Comparison of ENCODE assay signal across 11 mouse cellular contexts in genomic region chr3:89330948-89331347, GRCm38 (mm10). TPM values are rescaled to one million over a fixed set of nuclear protein-coding genes. Genes with fewer than 3 reads are reported as not detected.
A peak's percentile ranks its signal among the peaks of the same experiment; 100 is the strongest.
DNase-seq lines count a peak whose midpoint lies in the region; ATAC-seq and TF ChIP-seq lines count a peak whose summit lies in the region.
"Had no signal": no experiment of that assay in that cellular context is flagged by ENCODE, and none has a peak within 500 bp of the region (broad histone marks: within the 10 kb centered on the region; RNA-seq: fewer than 3 reads in every experiment).

No protein-coding gene starts in this region.

- peaks cover 28% of the 10 kb centered on the region for H3K36me3 ChIP-seq in heart, embryonic 10.5 days
- peaks cover 26% of the 10 kb centered on the region for H3K36me3 ChIP-seq in E14TG2a.4 (ENCODE audit: insufficient read depth, low read length)
- H3K36me3 ChIP-seq in limb, embryonic 15.5 days = peaks cover 25% of the 10 kb centered on the region
- H3K36me3 ChIP-seq in liver, postnatal 0 days (replicated peaks; ENCODE audit: insufficient read depth, low read length) = no peaks in the 10 kb centered on the region

- H3K9ac ChIP-seq in limb, embryonic 15.5 days = no peak overlapping the region
- H3K9ac ChIP-seq in liver, postnatal 0 days (replicated peaks) = no peak overlapping the region
- H3K9ac ChIP-seq: limb, embryonic 12.5 days had no signal

- H3K4me3 ChIP-seq in heart, embryonic 10.5 days = 0 out of 2 replicates have a peak overlapping the region, but pooled peaks have one; percentile 12
- 0 out of 2 replicates have a peak overlapping the region, but pooled peaks have one; percentile 61 for H3K4me3 ChIP-seq in E14TG2a.4 (replicated peaks; ENCODE audit: low read length)
- H3K4me3 ChIP-seq in limb, embryonic 15.5 days = no peak overlapping the region
- H3K4me3 ChIP-seq in liver, postnatal 0 days (ENCODE audit: low read depth, low read length) = no peak overlapping the region
- H3K4me3 ChIP-seq: limb, embryonic 12.5 days had no signal

- no peak for ATAC-seq in limb, embryonic 15.5 days (ENCODE audit: insufficient number of reproducible peaks, low FRiP score, low TSS enrichment, low read depth)
- no peak for ATAC-seq in liver, postnatal 0 days
- ATAC-seq: CD4-positive, CD25-positive, alpha-beta regulatory T cell, adult 4 months had no signal

- 16% methylated on average over 10 of the region's 10 CpGs for WGBS in heart, embryonic 10.5 days
- WGBS in limb, embryonic 15.5 days = 35% methylated on average over 10 of the region's 10 CpGs
- WGBS in liver, postnatal 0 days (ENCODE audit: insufficient replicate concordance) = 26% methylated on average over 10 of the region's 10 CpGs

- H3K27me3 ChIP-seq in heart, embryonic 10.5 days (ENCODE audit: insufficient read depth, poor library complexity, severe bottlenecking) = peaks cover 42% of the 10 kb centered on the region
- peaks cover 20% of the 10 kb centered on the region for H3K27me3 ChIP-seq in E14TG2a.4 (ENCODE audit: insufficient read depth, low read length)
- H3K27me3 ChIP-seq in limb, embryonic 15.5 days = no peaks in the 10 kb centered on the region
- peaks cover 20% of the 10 kb centered on the region for H3K27me3 ChIP-seq in liver, postnatal 0 days (ENCODE audit: insufficient read depth, low read length)
- H3K27me3 ChIP-seq: limb, embryonic 12.5 days had no signal

- H3K4me1 ChIP-seq in heart, embryonic 10.5 days = peaks cover 52% of the 10 kb centered on the region
- H3K4me1 ChIP-seq in E14TG2a.4 (replicated peaks; ENCODE audit: low read depth, low read length) = peaks cover 97% of the 10 kb centered on the region
- peaks cover 42% of the 10 kb centered on the region for H3K4me1 ChIP-seq in limb, embryonic 15.5 days
- H3K4me1 ChIP-seq in liver, postnatal 0 days (ENCODE audit: insufficient read depth) = no peaks in the 10 kb centered on the region

- no peaks in the 10 kb centered on the region for H3K9me3 ChIP-seq in heart, embryonic 10.5 days
- H3K9me3 ChIP-seq in E14TG2a.4 (ENCODE audit: low read length) = no peaks in the 10 kb centered on the region
- H3K9me3 ChIP-seq in limb, embryonic 15.5 days = no peaks in the 10 kb centered on the region
- H3K9me3 ChIP-seq in liver, postnatal 0 days (ENCODE audit: low read length) = no peaks in the 10 kb centered on the region
- H3K9me3 ChIP-seq: limb, embryonic 12.5 days had no signal

- no peak overlapping the region for H3K4me2 ChIP-seq in limb, embryonic 15.5 days
- no peak overlapping the region for H3K4me2 ChIP-seq in liver, postnatal 0 days (ENCODE audit: low read depth, low read length)
- H3K4me2 ChIP-seq: limb, embryonic 12.5 days had no signal

- TF ChIP-seq EP300 in liver, postnatal 0 days (IDR thresholded peaks at IDR 0.05; ENCODE audit: low read depth) = no peak

- TF ChIP-seq CTCF in E14TG2a.4 (conservative IDR thresholded peaks at IDR 0.05; ENCODE audit: low read length) = no peak
- no peak for TF ChIP-seq CTCF in liver, postnatal 0 days (IDR thresholded peaks at IDR 0.05; ENCODE audit: low read depth)

- H3K27ac ChIP-seq in heart, embryonic 10.5 days = no peak overlapping the region
- 0 out of 2 replicates have a peak overlapping the region, but pooled peaks have one; percentile 57 for H3K27ac ChIP-seq in limb, embryonic 15.5 days
- no peak overlapping the region for H3K27ac ChIP-seq in liver, postnatal 0 days (ENCODE audit: low read depth)

- DNase-seq in heart, embryonic 10.5 days (ENCODE audit: low spot score) = peak; percentile 88
- DNase-seq in heart, adult 11 months = no peak
- DNase-seq in embryo, embryonic 10.5 days (ENCODE audit: low spot score) = peak; percentile 75
- no peak for DNase-seq in urinary bladder, adult 18-20 months (ENCODE audit: low spot score in 2 of 2)
- no peak for DNase-seq in spleen, postnatal 10 days (ENCODE audit: low spot score in 2 of 2)
- no peak for DNase-seq in liver, postnatal 0 days
- DNase-seq: gastrocnemius, postnatal 36 days had no signal

RNA-seq across cellular contexts. Expression of gene Efna4, which starts 6.9 kb away (rescaled TPM):
- 10.6 and 19.3 TPM in 2 replicates for polyA plus RNA-seq in heart, embryonic 10.5 days (2016; fragmentation: Nextera tagmentation; extraction: Ambion mirVana)
- 30.4 and 34.4 TPM in 2 replicates for polyA plus RNA-seq in limb, embryonic 15.5 days (2015; fragmentation: Nextera tagmentation; extraction: Ambion mirVana)
- 0.36 and 0.56 TPM in 2 replicates for polyA plus RNA-seq in liver, postnatal 0 days (2015; fragmentation: Nextera tagmentation; extraction: Ambion mirVana)
- polyA plus RNA-seq: CD4-positive, CD25-positive, alpha-beta regulatory T cell, adult 4 months had no signal

RNA-seq across cellular contexts. Expression of gene Efna3, which starts 8.2 kb away (rescaled TPM):
- 0.71 and 2.5 TPM in 2 replicates for polyA plus RNA-seq in heart, embryonic 10.5 days (2016; fragmentation: Nextera tagmentation; extraction: Ambion mirVana)
- polyA plus RNA-seq in limb, embryonic 15.5 days (2015; fragmentation: Nextera tagmentation; extraction: Ambion mirVana) = 57.9 and 59.2 TPM in 2 replicates
- polyA plus RNA-seq in liver, postnatal 0 days (2015; fragmentation: Nextera tagmentation; extraction: Ambion mirVana) = not detected in 2 replicates
- polyA plus RNA-seq: CD4-positive, CD25-positive, alpha-beta regulatory T cell, adult 4 months had no signal

RNA-seq across cellular contexts. Expression of gene Adam15, which starts 18.8 kb away (rescaled TPM):
- polyA plus RNA-seq in heart, embryonic 10.5 days (2016; fragmentation: Nextera tagmentation; extraction: Ambion mirVana) = 41.9 and 49.0 TPM in 2 replicates
- 94.4 and 106 TPM in 2 replicates for polyA plus RNA-seq in limb, embryonic 15.5 days (2015; fragmentation: Nextera tagmentation; extraction: Ambion mirVana)
- polyA plus RNA-seq in liver, postnatal 0 days (2015; fragmentation: Nextera tagmentation; extraction: Ambion mirVana) = 9.1 and 9.2 TPM in 2 replicates

RNA-seq across cellular contexts. Expression of gene Dcst2, which starts 30.8 kb away (rescaled TPM):
- polyA plus RNA-seq in heart, embryonic 10.5 days (2016; fragmentation: Nextera tagmentation; extraction: Ambion mirVana) = 0.05 TPM in 1 of 2 replicates, not detected in the other
- 0.20 and 0.23 TPM in 2 replicates for polyA plus RNA-seq in limb, embryonic 15.5 days (2015; fragmentation: Nextera tagmentation; extraction: Ambion mirVana)
- polyA plus RNA-seq in liver, postnatal 0 days (2015; fragmentation: Nextera tagmentation; extraction: Ambion mirVana) = 0.05 TPM in 1 of 2 replicates, not detected in the other

RNA-seq across cellular contexts. Expression of gene Dcst1, which starts 34.1 kb away (rescaled TPM):
- polyA plus RNA-seq in heart, embryonic 10.5 days (2016; fragmentation: Nextera tagmentation; extraction: Ambion mirVana) = 0.10 and 0.11 TPM in 2 replicates
- 0.52 and 0.76 TPM in 2 replicates for polyA plus RNA-seq in limb, embryonic 15.5 days (2015; fragmentation: Nextera tagmentation; extraction: Ambion mirVana)
- 0.13 and 0.15 TPM in 2 replicates for polyA plus RNA-seq in liver, postnatal 0 days (2015; fragmentation: Nextera tagmentation; extraction: Ambion mirVana)

Comparison
In these comparisons a context has a peak if more than half of its experiments do, and no peak if none do; other contexts are left out.
1. DNase-seq: peak in heart, embryonic 10.5 days (single experiment) and embryo, embryonic 10.5 days (single experiment); none in heart, adult 11 months (single experiment), urinary bladder, adult 18-20 months (0 of 2), spleen, postnatal 10 days (0 of 2) and liver, postnatal 0 days (single experiment).
2. H3K4me3 ChIP-seq: peak in heart, embryonic 10.5 days (single experiment) and E14TG2a.4 (single experiment); none in limb, embryonic 15.5 days (single experiment) and liver, postnatal 0 days (single experiment).
3. RNA of gene Efna3, which starts 8.2 kb away (polyA plus RNA-seq): 57.9 to 59.2 TPM in limb, embryonic 15.5 days; 0.71 to 2.5 TPM in heart, embryonic 10.5 days and not detected in liver, postnatal 0 days; every median in the first group is over 10 times any median in the second.